Mouse (Mus musculus) thymus, postnatal 14 days (tissue): Measurements from ENCODE around the gene Tnxb.

Experiments
- DNase-seq: peaks from one replicate; pipeline ENCODE4 v3.0.0; 2021

Gene Tnxb

GRCm38 (mm10) chr17:34670235-34670634, at the start of gene Tnxb:
Tnxb (plus strand) TSS chr17:34670535.
- DNase-seq: no peak

- no peak for DNase-seq
Observed at GRCm38 (mm10) chr17:34621006-34621405, 49.3 kb upstream of the Tnxb start.

- no peak for DNase-seq
Observed at GRCm38 (mm10) chr17:34623161-34623560, 47.2 kb upstream of the Tnxb start.

GRCm38 (mm10) chr17:34624981-34625380, 45.4 kb upstream of the Tnxb start:
- DNase-seq: no peak

GRCm38 (mm10) chr17:34626062-34626772, 44.1 kb upstream of the Tnxb start:
- no peak for DNase-seq

GRCm38 (mm10) chr17:34626773-34627092, 43.6 kb upstream of the Tnxb start:
- DNase-seq: peak; percentile 70

- peak; percentile 86 for DNase-seq
Observed at GRCm38 (mm10) chr17:34627093-34627942, 43.0 kb upstream of the Tnxb start.

GRCm38 (mm10) chr17:34627943-34628643, 42.2 kb upstream of the Tnxb start, which contains the start of gene Ppt2:
Ppt2 (minus strand) TSS chr17:34628510.
- DNase-seq: peak; percentile 76

- peak; percentile 58 for DNase-seq
Observed at GRCm38 (mm10) chr17:34628644-34628967, 41.7 kb upstream of the Tnxb start.

GRCm38 (mm10) chr17:34629221-34629751, 41.0 kb upstream of the Tnxb start, which contains the start of gene Prrt1:
Prrt1 (plus strand) TSS chr17:34629533.
- DNase-seq: peak; percentile 72

GRCm38 (mm10) chr17:34629796-34630603, 40.3 kb upstream of the Tnxb start:
- peak; percentile 87 for DNase-seq

GRCm38 (mm10) chr17:34630761-34631301, 39.5 kb upstream of the Tnxb start:
- DNase-seq: peak; percentile 81

- peak; percentile 47 for DNase-seq
Observed at GRCm38 (mm10) chr17:34631647-34632046, 38.7 kb upstream of the Tnxb start.

- DNase-seq: peak; percentile 91
Observed at GRCm38 (mm10) chr17:34632261-34632691, 38.1 kb upstream of the Tnxb start.

GRCm38 (mm10) chr17:34635671-34636070, 34.7 kb upstream of the Tnxb start:
- DNase-seq: no peak

GRCm38 (mm10) chr17:34637459-34637858, 32.9 kb upstream of the Tnxb start:
- DNase-seq: no peak

- no peak for DNase-seq
Observed at GRCm38 (mm10) chr17:34639461-34640255, 30.7 kb upstream of the Tnxb start.

GRCm38 (mm10) chr17:34640778-34641601, 29.3 kb upstream of the Tnxb start:
- no peak for DNase-seq

GRCm38 (mm10) chr17:34641945-34642344, 28.4 kb upstream of the Tnxb start:
- DNase-seq: no peak

GRCm38 (mm10) chr17:34643379-34643778, 27.0 kb upstream of the Tnxb start:
- DNase-seq: no peak
